Mouse (Mus musculus) central nervous system, embryonic 14 days (tissue): ENCODE data around the gene Cd8a. TPM values are rescaled to one million over a fixed set of nuclear protein-coding genes. Genes with fewer than 3 reads are reported as not detected.

Source experiments
- polyA plus RNA-seq: library from polyadenylated mRNA; depleted of rRNA; stranded (reverse); fragments of >200 nt; gene quantifications from 2 replicates; pipeline ENCODE4 v1.2.3, GENCODE M21; 2012; rRNA removed

The Cd8a gene
- polyA plus RNA-seq: not detected in 2 replicates

DNA sequence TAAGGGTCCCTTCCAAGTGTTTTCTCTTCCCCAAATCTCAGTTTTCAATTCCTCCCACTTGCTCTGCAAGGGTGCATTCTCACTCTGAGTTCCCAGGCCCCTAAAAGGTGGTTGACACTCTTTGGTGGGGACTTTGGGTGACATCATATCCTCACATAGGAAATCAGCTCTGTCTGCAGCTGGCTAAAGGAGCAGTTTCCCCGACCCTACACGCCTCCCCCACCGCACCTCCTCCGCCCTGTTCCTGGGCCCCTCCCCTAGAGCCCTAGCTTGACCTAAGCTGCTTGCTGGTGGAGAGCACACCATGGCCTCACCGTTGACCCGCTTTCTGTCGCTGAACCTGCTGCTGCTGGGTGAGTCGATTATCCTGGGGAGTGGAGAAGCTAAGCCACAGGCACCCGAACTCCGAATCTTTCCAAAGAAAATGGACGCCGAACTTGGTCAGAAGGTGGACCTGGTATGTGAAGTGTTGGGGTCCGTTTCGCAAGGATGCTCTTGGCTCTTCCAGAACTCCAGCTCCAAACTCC lies at the start of gene Cd8a:
Gene Cd8a, plus strand, starts transcription at position 179 of the 527 bp plus-strand sequence.

Other genes starting within 250 kb of the Cd8a start
- 2.3 and 2.6 TPM in 2 replicates for gene Thnsl2, start 229.0 kb upstream of the Cd8a start, polyA plus RNA-seq
- not detected in 2 replicates for gene Fabp1, start 173.6 kb upstream of the Cd8a start, polyA plus RNA-seq
- gene Krcc1, start 101.8 kb upstream of the Cd8a start, polyA plus RNA-seq: 12.1 and 12.3 TPM in 2 replicates
- 0.45 and 4.3 TPM in 2 replicates for gene Smyd1, start 51.2 kb upstream of the Cd8a start, polyA plus RNA-seq
- not detected in 2 replicates for gene Cd8b1, start 50.6 kb upstream of the Cd8a start, polyA plus RNA-seq
- 30.3 and 31.3 TPM in 2 replicates for gene Rmnd5a, start 67.2 kb downstream of the Cd8a start, polyA plus RNA-seq
- 21.1 and 22.3 TPM in 2 replicates for gene Rnf103, start 120.5 kb downstream of the Cd8a start, polyA plus RNA-seq
- 55.0 and 55.8 TPM in 2 replicates for gene Chmp3, start 170.4 kb downstream of the Cd8a start, polyA plus RNA-seq